Comparison of ENCODE assay signal across 8 mouse cellular contexts in genomic region chr4:47091493-47092386, GRCm38 (mm10). TPM values are rescaled to one million over a fixed set of nuclear protein-coding genes. Genes with fewer than 3 reads are reported as not detected.
A peak's percentile ranks its signal among the peaks of the same experiment; 100 is the strongest.
DNase-seq lines count a peak whose midpoint lies in the region; ATAC-seq and TF ChIP-seq lines count a peak whose summit lies in the region.

TSS of gene Galnt12 (plus strand) at chr4:47091909.

- peaks cover 51% of the 10 kb centered on the region for H3K27me3 ChIP-seq in megakaryocyte, embryonic 14.5 days (replicated peaks)

- ATAC-seq in granulocyte monocyte progenitor cell, adult 5-6 weeks (replicated peaks; ENCODE audit: poor library complexity, severe bottlenecking): peak; percentile 59

- no peaks in the 10 kb centered on the region for H3K36me3 ChIP-seq in megakaryocyte, embryonic 14.5 days (replicated peaks; ENCODE audit: low read length)

- peak; percentile 12 to 21 for DNase-seq in layer of hippocampus, postnatal 25 days (ENCODE audit: extremely low spot score in 1 of 2, low spot score in 1 of 2)
- no peak for DNase-seq in layer of hippocampus, adult 8-10 months (ENCODE audit: low spot score in 2 of 2)
- peak; percentile 53 for DNase-seq in kidney, postnatal 10 days
- DNase-seq in spleen, adult 18-20 months: peak; percentile 30 to 54
- no peak for DNase-seq in gastrocnemius, adult 8-10 months (ENCODE audit: low spot score in 2 of 2)

- H3K27ac ChIP-seq in bone marrow, adult 2 months (ENCODE audit: control insufficient read depth, insufficient read depth, low read depth, low read length, poor library complexity): no peak within 1 kb of the TSS; the same call in 1 of the 2 replicates

- peak within 1 kb of the TSS; percentile 68 for H3K4me3 ChIP-seq in bone marrow, adult 2 months (replicated peaks; ENCODE audit: control insufficient read depth, low read depth, low read length)
- peak within 1 kb of the TSS; percentile 92 for H3K4me3 ChIP-seq in megakaryocyte, embryonic 14.5 days (replicated peaks)

- H3K9me3 ChIP-seq in megakaryocyte, embryonic 14.5 days: no peaks in the 10 kb centered on the region

- no peak for TF ChIP-seq CTCF in bone marrow, adult 2 months (IDR thresholded peaks at IDR 0.05; ENCODE audit: control insufficient read depth, insufficient read depth, low read length)

- WGBS in bone marrow, adult 2 months: 3% methylated on average over 74 of the region's 74 CpGs

- H3K4me1 ChIP-seq in bone marrow, adult 2 months (ENCODE audit: control insufficient read depth, insufficient read depth, low read length): no peaks in the 10 kb centered on the region; the same call in 1 of the 2 replicates
- peaks cover 14% of the 10 kb centered on the region for H3K4me1 ChIP-seq in megakaryocyte, embryonic 14.5 days

- TF ChIP-seq POLR2A in bone marrow, adult 2 months (IDR thresholded peaks at IDR 0.05; ENCODE audit: borderline replicate concordance, control insufficient read depth, low read depth, low read length): no peak

RNA-seq across cellular contexts. Expression of gene Galnt12, which starts in this region (rescaled TPM):
- total RNA-seq in layer of hippocampus, postnatal 25 days (2021): under 1 TPM; 0.66 to 0.82 TPM
- 1 to 10 TPM in 3 of 4 experiments, under 1 TPM in 1; 0.87 to 1.7 (median 1.4) TPM for total RNA-seq in layer of hippocampus, adult 8-10 months (2022)
- 0.63 and 3.7 TPM in 2 replicates for polyA plus RNA-seq in bone marrow, adult 2 months (2011; ENCODE audit: insufficient read depth, insufficient read length, low replicate concordance, missing spikeins)
- total RNA-seq in granulocyte monocyte progenitor cell, adult 5-6 weeks (2014; fragmentation: Nextera tagmentation): 1.7 TPM in 1 of 2 replicates, not detected in the other
- total RNA-seq in granulocyte monocyte progenitor cell, adult 5-6 weeks (2017): 0.82 and 0.98 TPM in 2 replicates
- polyA plus RNA-seq in megakaryocyte, embryonic 14.5 days (2012; ENCODE audit: insufficient read depth, low replicate concordance): 0.45 TPM in 1 of 2 replicates, not detected in the other
- under 1 TPM in 2 of 4 experiments, not detected in 2; 0.12 to 0.16 TPM for total RNA-seq in gastrocnemius, adult 8-10 months (2022)

Comparison
In these comparisons a context has a peak if more than half of its experiments do, and no peak if none do; other contexts are left out.
1. Peak in DNase-seq in layer of hippocampus, postnatal 25 days; RNA of the gene not detected or under 1 TPM.
2. DNase-seq: peak in kidney, postnatal 10 days (single experiment) and spleen, adult 18-20 months (2 of 2); none in layer of hippocampus, adult 8-10 months (0 of 2) and gastrocnemius, adult 8-10 months (0 of 2).